Mouse (Mus musculus): Measurements from ENCODE around the gene Gm1123. TPM values are rescaled to one million over a fixed set of nuclear protein-coding genes. Genes with fewer than 3 reads are reported as not detected.

Gm1123 gene
- polyA plus RNA-seq, 1 experiment from 2014 or later, result 0.38 TPM

DNA sequence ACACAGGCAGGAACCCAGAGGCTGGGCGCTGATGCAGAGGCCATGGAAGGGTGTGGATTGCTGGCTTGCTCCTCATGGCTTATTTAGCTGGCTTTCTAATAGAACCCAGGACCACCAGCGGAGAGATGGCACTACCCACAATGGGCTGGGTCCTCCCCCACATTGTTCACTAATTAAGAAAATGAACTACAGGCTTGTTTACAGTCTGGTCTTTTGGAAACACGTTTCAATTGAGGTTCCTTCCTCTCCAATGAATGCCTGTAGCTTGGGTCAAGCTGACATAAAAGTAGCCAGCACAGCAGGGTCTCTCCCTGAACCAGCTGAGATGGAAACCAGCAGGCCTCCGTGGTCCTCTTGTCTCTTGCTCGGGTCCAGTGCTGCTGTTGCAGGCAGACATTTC, 14.3 kb downstream of the Gm1123 start:
- H3K27me3 ChIP-seq (ENCODE audit: control insufficient read depth, insufficient read depth, low read length), result no peaks in the 10 kb centered on the region
- no peak for ATAC-seq (ENCODE audit: insufficient number of reproducible peaks, insufficient read depth, low FRiP score, low read depth)
- no peaks in the 10 kb centered on the region for H3K4me1 ChIP-seq (ENCODE audit: control insufficient read depth, insufficient read depth, low read length)
- WGBS, result 65% methylated on average over 5 of the region's 5 CpGs
- no peak overlapping the region for H3K4me2 ChIP-seq (replicated peaks; ENCODE audit: low read depth, low read length)
- H3K36me3 ChIP-seq (ENCODE audit: control insufficient read depth, insufficient read depth, low read length), result no peaks in the 10 kb centered on the region
- no peak overlapping the region for H3K9ac ChIP-seq (replicated peaks; ENCODE audit: low read depth, low read length)
- H3K4me3 ChIP-seq (ENCODE audit: low read depth, low read length), result no peak overlapping the region
- H3K27ac ChIP-seq (ENCODE audit: low read length), result no peak overlapping the region
- no peaks in the 10 kb centered on the region for H3K9me3 ChIP-seq (ENCODE audit: control insufficient read depth, low read depth, low read length)

DNA sequence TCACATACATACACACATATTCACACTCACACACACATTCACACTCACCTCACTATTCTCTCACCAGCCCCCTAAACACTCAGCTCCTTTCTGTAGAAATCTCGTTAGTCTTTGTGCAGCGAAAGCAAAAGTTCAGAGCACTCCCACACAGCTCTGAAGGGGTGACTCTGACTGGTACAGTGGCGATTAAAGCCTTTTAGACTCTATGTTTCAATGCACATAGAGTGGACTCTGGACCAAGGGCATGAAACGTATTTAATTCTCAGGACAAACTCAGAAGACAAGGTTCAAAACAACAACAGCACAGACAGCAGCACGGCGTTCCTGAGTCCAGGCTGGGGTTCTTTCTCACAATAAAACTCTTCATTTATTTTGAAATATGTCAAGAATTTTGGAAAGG, 17.8 kb downstream of the Gm1123 start:
- 78% methylated on average over 6 of the region's 6 CpGs for WGBS
- Histone ChIP-seq H3K27ac (ENCODE audit: low read length) (no peak overlapping the region), H3K27me3 (ENCODE audit: control insufficient read depth, insufficient read depth, low read length) (no peaks in the 10 kb centered on the region), H3K4me2 (replicated peaks; ENCODE audit: low read depth, low read length) (no peak overlapping the region), H3K4me1 (ENCODE audit: control insufficient read depth, insufficient read depth, low read length) (no peaks in the 10 kb centered on the region), H3K9ac (replicated peaks; ENCODE audit: low read depth, low read length) (no peak overlapping the region), H3K9me3 (ENCODE audit: control insufficient read depth, low read depth, low read length) (no peaks in the 10 kb centered on the region), H3K36me3 (ENCODE audit: control insufficient read depth, insufficient read depth, low read length) (no peaks in the 10 kb centered on the region), H3K4me3 (ENCODE audit: low read depth, low read length) (no peak overlapping the region)
- no peak for ATAC-seq (ENCODE audit: insufficient number of reproducible peaks, insufficient read depth, low FRiP score, low read depth)

DNA sequence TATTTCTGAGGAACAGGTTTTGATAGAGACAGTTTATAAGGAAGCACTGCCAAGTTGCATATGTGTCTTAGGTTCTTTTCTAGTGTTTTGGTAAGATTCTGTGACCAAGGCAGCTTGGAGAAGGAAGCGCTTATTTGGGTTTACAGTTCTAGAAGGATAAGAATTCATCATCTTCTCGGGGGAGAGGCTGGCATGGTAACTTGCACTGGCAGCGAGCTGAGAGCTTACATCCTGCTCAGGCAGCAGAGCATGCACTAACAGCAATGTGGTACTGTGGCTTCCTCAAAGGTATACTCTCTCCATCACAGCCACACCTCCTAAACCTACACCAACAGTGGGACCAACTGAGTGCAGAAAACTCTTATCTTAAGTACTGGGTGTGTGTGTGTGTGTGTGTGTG, 18.8 kb downstream of the Gm1123 start:
- Histone ChIP-seq H3K27me3 (ENCODE audit: control insufficient read depth, insufficient read depth, low read length) (no peaks in the 10 kb centered on the region), H3K4me3 (ENCODE audit: low read depth, low read length) (no peak overlapping the region), H3K27ac (ENCODE audit: low read length) (no peak overlapping the region), H3K4me2 (replicated peaks; ENCODE audit: low read depth, low read length) (no peak overlapping the region), H3K9me3 (ENCODE audit: control insufficient read depth, low read depth, low read length) (no peaks in the 10 kb centered on the region), H3K36me3 (ENCODE audit: control insufficient read depth, insufficient read depth, low read length) (no peaks in the 10 kb centered on the region), H3K4me1 (ENCODE audit: control insufficient read depth, insufficient read depth, low read length) (no peaks in the 10 kb centered on the region), H3K9ac (replicated peaks; ENCODE audit: low read depth, low read length) (no peak overlapping the region)
- no peak for ATAC-seq (ENCODE audit: insufficient number of reproducible peaks, insufficient read depth, low FRiP score, low read depth)
- WGBS, result 58% methylated on average over 3 of the region's 3 CpGs

DNA sequence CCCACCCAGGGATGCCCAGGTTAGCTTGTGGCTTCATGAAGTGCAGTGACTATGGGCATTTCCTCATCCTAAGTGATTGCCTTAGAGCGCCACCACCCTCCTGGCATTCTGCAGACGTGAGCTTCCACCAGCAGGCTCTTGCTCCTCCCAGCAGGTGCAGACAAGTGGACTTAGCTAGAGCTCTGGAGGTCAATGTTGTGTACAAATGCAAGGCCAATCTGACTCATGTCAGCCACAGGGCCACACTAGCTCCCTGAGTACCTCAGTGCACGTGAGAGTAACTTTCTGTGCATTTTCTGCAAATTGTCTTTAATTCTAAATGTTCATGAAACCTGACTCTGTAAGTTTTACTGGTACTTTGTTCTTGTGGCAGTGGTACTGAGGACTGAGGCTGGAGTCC, 19.2 kb downstream of the Gm1123 start:
- ATAC-seq (ENCODE audit: insufficient number of reproducible peaks, insufficient read depth, low FRiP score, low read depth), result no peak
- no peak overlapping the region for H3K4me2 ChIP-seq (replicated peaks; ENCODE audit: low read depth, low read length)
- WGBS, result 62% methylated on average over 3 of the region's 3 CpGs
- no peaks in the 10 kb centered on the region for H3K9me3 ChIP-seq (ENCODE audit: control insufficient read depth, low read depth, low read length)
- no peaks in the 10 kb centered on the region for H3K36me3 ChIP-seq (ENCODE audit: control insufficient read depth, insufficient read depth, low read length)
- H3K4me3 ChIP-seq (ENCODE audit: low read depth, low read length), result no peak overlapping the region
- H3K27ac ChIP-seq (ENCODE audit: low read length), result no peak overlapping the region
- no peak overlapping the region for H3K9ac ChIP-seq (replicated peaks; ENCODE audit: low read depth, low read length)
- H3K4me1 ChIP-seq (ENCODE audit: control insufficient read depth, insufficient read depth, low read length), result no peaks in the 10 kb centered on the region
- H3K27me3 ChIP-seq (ENCODE audit: control insufficient read depth, insufficient read depth, low read length), result no peaks in the 10 kb centered on the region

DNA sequence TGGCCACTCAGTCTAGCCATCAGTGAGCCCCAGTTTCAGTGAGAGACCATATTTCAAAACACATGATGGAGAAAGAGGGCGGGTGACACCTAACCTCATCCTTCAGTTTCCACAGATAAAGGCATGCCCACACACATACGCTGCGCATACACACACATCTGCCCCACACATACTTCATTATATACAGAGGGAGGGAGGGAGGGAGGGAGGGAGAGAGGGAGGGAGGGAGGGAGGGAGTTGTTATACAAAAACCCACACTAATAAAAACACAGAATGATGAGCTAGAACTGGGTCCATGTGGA, 25.7 kb downstream of the Gm1123 start:
- 85% methylated on average over 3 of the region's 3 CpGs for WGBS
- Histone ChIP-seq H3K4me3 (ENCODE audit: low read depth, low read length) (no peak overlapping the region), H3K4me1 (ENCODE audit: control insufficient read depth, insufficient read depth, low read length) (no peaks in the 10 kb centered on the region), H3K4me2 (replicated peaks; ENCODE audit: low read depth, low read length) (no peak overlapping the region), H3K36me3 (ENCODE audit: control insufficient read depth, insufficient read depth, low read length) (no peaks in the 10 kb centered on the region), H3K9me3 (ENCODE audit: control insufficient read depth, low read depth, low read length) (no peaks in the 10 kb centered on the region), H3K9ac (replicated peaks; ENCODE audit: low read depth, low read length) (no peak overlapping the region), H3K27ac (ENCODE audit: low read length) (no peak overlapping the region), H3K27me3 (ENCODE audit: control insufficient read depth, insufficient read depth, low read length) (no peaks in the 10 kb centered on the region)
- no peak for ATAC-seq (ENCODE audit: insufficient number of reproducible peaks, insufficient read depth, low FRiP score, low read depth)

DNA sequence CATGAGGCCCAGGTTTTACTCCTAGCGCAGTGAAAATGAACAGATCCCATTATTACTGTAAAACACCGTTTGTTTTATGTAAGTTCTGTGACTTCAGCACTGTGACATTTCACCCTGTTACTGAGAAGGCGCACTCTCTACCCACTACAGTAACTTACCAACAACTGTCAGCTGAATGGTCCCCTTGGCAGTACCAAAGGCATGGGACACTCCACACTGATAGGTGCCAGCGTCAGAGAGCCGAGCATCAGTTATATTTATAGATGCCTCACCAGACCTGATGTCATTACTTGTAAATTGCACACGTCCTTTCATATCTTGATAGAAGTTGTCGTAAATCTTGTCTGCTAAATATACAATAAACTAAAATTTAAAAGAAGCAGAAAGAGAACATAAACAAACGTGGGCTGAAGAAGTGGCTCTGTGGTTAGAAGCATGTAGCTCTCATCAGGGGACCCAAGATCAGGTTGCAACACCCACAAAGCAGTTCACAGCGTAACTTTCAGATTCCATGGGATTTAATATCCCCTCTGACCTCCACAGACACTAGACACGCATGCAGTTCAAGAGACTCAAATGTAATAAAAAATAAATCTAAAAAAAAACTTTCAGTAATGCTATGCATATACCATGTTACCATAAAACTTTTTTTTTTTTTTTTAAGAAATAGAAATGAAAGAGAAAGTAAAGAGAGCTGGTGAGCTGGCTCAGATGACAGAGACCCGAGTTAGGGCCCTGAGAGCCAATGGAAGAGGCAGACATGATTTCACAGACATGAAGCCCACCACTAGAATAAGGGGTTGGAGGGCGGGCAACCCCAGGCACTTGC, 26.2 kb downstream of the Gm1123 start:
- no peak for ATAC-seq (ENCODE audit: insufficient number of reproducible peaks, insufficient read depth, low FRiP score, low read depth)
- Histone ChIP-seq H3K9me3 (ENCODE audit: control insufficient read depth, low read depth, low read length) (no peaks in the 10 kb centered on the region), H3K36me3 (ENCODE audit: control insufficient read depth, insufficient read depth, low read length) (no peaks in the 10 kb centered on the region), H3K4me2 (replicated peaks; ENCODE audit: low read depth, low read length) (no peak overlapping the region), H3K27me3 (ENCODE audit: control insufficient read depth, insufficient read depth, low read length) (no peaks in the 10 kb centered on the region), H3K9ac (replicated peaks; ENCODE audit: low read depth, low read length) (no peak overlapping the region), H3K27ac (ENCODE audit: low read length) (no peak overlapping the region), H3K4me3 (ENCODE audit: low read depth, low read length) (no peak overlapping the region), H3K4me1 (ENCODE audit: control insufficient read depth, insufficient read depth, low read length) (no peaks in the 10 kb centered on the region)
- 72% methylated on average over 12 of the region's 12 CpGs for WGBS

DNA sequence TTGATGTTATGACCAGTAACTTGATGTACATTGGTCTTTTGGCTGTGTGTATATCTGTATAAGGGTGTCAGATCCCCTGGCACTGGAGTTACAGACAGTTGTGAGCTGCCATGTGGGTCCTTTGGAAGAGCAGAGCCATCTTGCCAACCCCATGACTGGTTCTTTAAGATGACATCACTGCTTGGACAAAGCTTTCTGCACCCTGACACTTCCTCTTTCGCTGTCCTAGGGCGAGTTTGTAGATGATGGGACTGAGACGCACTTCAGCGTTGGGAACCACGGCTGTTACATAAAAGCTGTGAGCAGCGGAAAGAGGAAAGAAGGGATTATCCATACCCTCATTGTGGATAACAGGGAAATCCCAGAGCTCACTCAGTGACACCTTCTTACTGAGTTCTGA, 34.2 kb downstream of the Gm1123 start:
- Histone ChIP-seq H3K27me3 (ENCODE audit: control insufficient read depth, insufficient read depth, low read length) (no peaks in the 10 kb centered on the region), H3K9me3 (ENCODE audit: control insufficient read depth, low read depth, low read length) (no peaks in the 10 kb centered on the region), H3K4me2 (replicated peaks; ENCODE audit: low read depth, low read length) (no peak overlapping the region), H3K36me3 (ENCODE audit: control insufficient read depth, insufficient read depth, low read length) (peaks cover 7% of the 10 kb centered on the region; the same call in 1 of the 2 replicates), H3K27ac (ENCODE audit: low read length) (no peak overlapping the region), H3K4me1 (ENCODE audit: control insufficient read depth, insufficient read depth, low read length) (no peaks in the 10 kb centered on the region), H3K4me3 (ENCODE audit: low read depth, low read length) (no peak overlapping the region), H3K9ac (replicated peaks; ENCODE audit: low read depth, low read length) (no peak overlapping the region)
- WGBS, result 90% methylated on average over 6 of the region's 6 CpGs
- ATAC-seq (ENCODE audit: insufficient number of reproducible peaks, insufficient read depth, low FRiP score, low read depth), result no peak

DNA sequence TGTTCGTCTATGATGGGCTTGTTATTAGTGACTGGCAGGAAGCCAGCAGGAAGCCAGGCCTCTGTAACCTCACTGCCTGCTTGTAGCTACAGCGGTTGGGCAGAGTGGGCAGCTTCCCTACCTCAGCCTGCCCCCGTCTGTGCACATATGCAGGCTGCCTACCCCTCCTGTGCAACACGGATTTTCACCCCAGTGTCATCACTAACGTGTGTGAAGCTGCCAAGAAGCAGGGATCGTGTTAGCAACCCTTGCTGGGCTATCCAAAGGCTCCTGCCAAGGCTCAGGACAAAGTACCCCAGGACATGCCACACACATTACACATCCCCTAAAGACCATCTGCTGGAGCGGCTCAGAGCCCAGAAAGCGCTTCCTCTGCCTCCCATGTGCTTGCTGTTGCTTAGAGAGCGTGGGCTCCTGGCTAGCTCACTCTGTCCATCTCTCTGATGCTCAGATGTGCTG, 35.6 kb downstream of the Gm1123 start:
- peaks cover 10% of the 10 kb centered on the region; the same call in 1 of the 2 replicates for H3K36me3 ChIP-seq (ENCODE audit: control insufficient read depth, insufficient read depth, low read length)
- no peaks in the 10 kb centered on the region for H3K9me3 ChIP-seq (ENCODE audit: control insufficient read depth, low read depth, low read length)
- H3K27ac ChIP-seq (ENCODE audit: low read length), result no peak overlapping the region
- ATAC-seq (ENCODE audit: insufficient number of reproducible peaks, insufficient read depth, low FRiP score, low read depth), result no peak
- WGBS, result 74% methylated on average over 9 of the region's 9 CpGs
- no peak overlapping the region for H3K4me2 ChIP-seq (replicated peaks; ENCODE audit: low read depth, low read length)
- H3K4me1 ChIP-seq (ENCODE audit: control insufficient read depth, insufficient read depth, low read length), result no peaks in the 10 kb centered on the region
- H3K9ac ChIP-seq (replicated peaks; ENCODE audit: low read depth, low read length), result no peak overlapping the region
- no peaks in the 10 kb centered on the region for H3K27me3 ChIP-seq (ENCODE audit: control insufficient read depth, insufficient read depth, low read length)
- H3K4me3 ChIP-seq (ENCODE audit: low read depth, low read length), result no peak overlapping the region

DNA sequence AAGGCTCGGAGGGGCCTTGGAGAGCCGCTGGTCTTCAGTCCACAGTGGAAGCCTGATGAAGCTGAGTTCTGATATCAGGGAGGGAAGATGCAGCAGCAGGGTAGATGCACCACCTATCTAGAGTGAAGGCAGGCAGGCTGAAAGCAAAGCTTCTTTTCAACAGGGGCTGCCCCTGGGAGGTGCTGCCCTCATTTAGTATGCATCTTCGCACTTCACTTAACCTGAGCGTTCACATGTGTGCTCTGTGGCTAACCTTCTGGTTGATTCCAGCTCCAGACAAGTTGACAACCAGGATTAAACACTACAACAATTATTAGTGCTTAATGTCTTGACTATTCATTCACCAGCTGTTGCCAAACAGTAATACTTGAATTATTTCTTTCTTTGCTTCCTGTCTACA, 41.4 kb downstream of the Gm1123 start:
- Histone ChIP-seq H3K9me3 (ENCODE audit: control insufficient read depth, low read depth, low read length) (no peaks in the 10 kb centered on the region), H3K36me3 (ENCODE audit: control insufficient read depth, insufficient read depth, low read length) (peaks cover 5% of the 10 kb centered on the region; the same call in 1 of the 2 replicates), H3K4me1 (ENCODE audit: control insufficient read depth, insufficient read depth, low read length) (no peaks in the 10 kb centered on the region), H3K4me3 (ENCODE audit: low read depth, low read length) (no peak overlapping the region), H3K4me2 (replicated peaks; ENCODE audit: low read depth, low read length) (no peak overlapping the region), H3K27me3 (ENCODE audit: control insufficient read depth, insufficient read depth, low read length) (no peaks in the 10 kb centered on the region), H3K27ac (ENCODE audit: low read length) (no peak overlapping the region), H3K9ac (replicated peaks; ENCODE audit: low read depth, low read length) (no peak overlapping the region)
- ATAC-seq (ENCODE audit: insufficient number of reproducible peaks, insufficient read depth, low FRiP score, low read depth), result no peak
- 88% methylated on average over 4 of the region's 4 CpGs for WGBS
